Mouse (Mus musculus) B cell, adult 67 days (primary cell): Measurements from ENCODE around the gene Slc30a4. TPM values are rescaled to one million over a fixed set of nuclear protein-coding genes. Genes with fewer than 3 reads are reported as not detected.

Source experiments
- total RNA-seq, 2 experiments: library from RNA; stranded (reverse); gene quantifications; 4 replicates each; pipeline ENCODE4 v1.2.4; 2023

Slc30a4 gene
- total RNA-seq = 10 to 100 TPM; 13.1 to 13.2 TPM

DNA sequence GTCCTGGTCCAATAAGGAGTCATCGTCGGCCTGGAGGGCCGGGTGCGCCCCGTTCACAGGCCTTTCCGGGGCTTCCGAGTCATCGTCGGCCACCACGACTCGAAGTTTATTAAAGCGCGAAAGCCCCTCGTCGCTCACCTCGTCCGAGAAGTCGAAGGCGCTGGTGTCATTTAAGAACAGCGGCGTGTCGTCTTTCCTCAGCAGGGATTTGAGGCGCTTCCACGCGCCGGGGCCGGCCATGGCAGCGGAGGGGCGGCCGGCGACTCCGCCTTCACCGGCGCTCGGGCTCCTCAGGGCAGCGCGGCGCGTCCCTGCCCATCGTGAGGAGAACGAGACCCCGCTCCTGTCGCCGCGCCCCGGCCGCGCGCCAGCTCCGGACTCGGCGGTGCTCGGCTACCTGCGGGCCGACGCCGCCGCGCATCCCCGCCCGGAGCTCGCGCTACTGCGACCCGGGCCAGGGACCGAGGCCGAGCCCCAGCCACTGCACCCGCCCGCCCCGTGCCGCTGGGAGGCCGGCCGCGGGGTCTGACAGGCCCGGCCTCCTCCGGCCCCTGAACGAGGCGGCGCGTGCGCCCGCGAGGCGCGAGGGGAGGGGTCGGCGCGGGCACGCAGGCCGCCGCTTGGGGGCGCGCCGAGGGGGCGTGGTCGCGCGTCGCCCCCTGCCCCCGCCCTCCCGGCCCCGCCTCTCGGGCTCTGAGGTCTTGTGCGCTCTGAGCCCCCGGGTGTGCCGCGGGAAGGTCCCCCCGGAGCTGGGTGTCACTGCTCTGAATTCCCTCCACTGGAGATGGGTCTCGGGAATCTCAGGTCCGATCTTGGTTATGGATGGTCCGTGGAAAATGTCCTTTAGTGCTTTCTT, at the start of gene Slc30a4:
Gene Slc30a4 (minus strand): TSS at position 483 of the 856 bp plus-strand sequence.

DNA sequence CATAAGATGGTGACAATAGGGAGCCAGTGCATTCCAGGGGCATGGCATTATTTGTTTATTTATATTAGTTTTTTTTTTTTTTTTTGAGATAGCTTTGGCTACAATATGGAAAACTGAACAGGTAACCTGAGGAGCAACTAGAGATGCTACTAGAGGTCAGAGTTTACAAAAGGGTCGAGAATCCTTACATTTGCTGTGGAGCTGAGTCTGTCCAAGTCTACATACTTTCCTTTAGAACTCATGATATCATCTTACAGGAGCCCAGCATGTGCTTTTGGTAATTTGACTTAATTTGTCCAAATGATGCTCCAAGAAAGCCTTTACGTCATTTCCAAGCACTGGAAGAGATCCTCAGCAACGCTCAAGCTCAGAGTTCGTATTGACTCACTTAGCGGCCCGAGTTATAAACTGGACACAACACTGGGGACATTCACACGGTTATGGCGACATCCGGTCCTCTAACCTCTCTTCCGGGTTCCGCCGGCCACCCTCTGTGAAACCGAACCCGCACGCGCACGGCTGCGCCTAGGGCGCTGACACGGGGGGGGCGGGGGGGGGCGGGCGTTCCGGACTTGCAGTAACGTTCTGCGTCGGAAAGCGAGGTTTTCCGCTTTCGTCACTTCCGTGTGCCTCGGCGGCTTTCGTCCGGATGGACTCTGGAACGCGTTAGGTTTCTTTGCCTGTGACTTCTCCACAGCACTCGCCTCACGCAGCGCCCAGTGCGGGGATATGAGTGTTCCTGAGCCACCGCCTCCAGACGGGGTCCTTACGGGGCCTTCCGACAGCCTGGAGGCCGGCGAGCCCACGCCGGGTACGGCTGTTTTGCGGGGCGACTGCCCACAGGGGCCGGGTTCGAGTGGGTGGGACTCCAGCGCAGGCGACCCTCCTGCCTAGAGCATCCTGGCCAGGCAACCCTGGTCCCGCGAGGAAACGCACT, 35.7 kb upstream of the Slc30a4 start, which contains the start of gene Bloc1s6:
Gene Bloc1s6 (plus strand): TSS at position 610 of the 937 bp plus-strand sequence.

DNA sequence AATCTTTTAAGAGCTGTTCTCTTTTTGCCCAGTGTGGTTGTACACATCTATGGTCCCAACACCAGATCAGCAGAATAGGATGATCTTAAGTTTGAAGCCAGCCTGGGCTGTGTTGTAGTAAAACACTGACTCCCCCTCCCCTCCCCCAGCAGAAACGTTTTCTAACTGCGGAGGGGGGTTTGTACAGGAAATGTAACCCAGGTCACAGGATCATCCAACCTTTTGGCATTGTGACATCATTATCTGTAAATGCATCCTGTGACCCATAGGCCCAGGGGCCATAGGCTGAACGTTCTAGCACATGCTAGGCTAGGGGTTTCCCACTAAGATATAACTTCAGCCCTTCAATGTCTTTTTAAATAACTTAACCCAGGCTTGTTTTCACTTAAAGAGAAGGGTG, 65.8 kb downstream of the Slc30a4 start, which contains the start of gene AA467197:
Gene AA467197 (plus strand): TSS at position 301 of the 400 bp plus-strand sequence.

Other genes starting within 250 kb of the Slc30a4 start
- gene Gm14085, start 217.7 kb downstream of the Slc30a4 start, total RNA-seq = 1 to 10 TPM; 2.7 to 3.8 TPM
- gene Gatm, start 91.4 kb downstream of the Slc30a4 start, total RNA-seq = under 1 TPM in 1 of 2 experiments, not detected in 1; 0.78 TPM
- 1 to 10 TPM; 3.7 to 4.8 TPM for gene AA467197, start 65.7 kb downstream of the Slc30a4 start, total RNA-seq
- gene Bloc1s6, start 35.8 kb upstream of the Slc30a4 start, total RNA-seq = 10 to 100 TPM; 28.2 to 30.7 TPM
- gene Sqor, start 62.6 kb upstream of the Slc30a4 start, total RNA-seq = under 1 TPM in 1 of 2 experiments, not detected in 1; 0.90 TPM